Mouse (Mus musculus) stomach, postnatal 0 days (tissue): ENCODE results near the gene Psg25.

Experiments
- CTCF ChIP-seq: IDR thresholded peaks from 2 replicates; pipeline ENCODE4 v1.5.1; 2016; ENCODE audit warnings: antibody characterized with exemption, low read depth, mild to moderate bottlenecking, moderate library complexity
- EP300 ChIP-seq: optimal IDR thresholded peaks from 2 replicates; pipeline ENCODE3; 2016; ENCODE audit warnings: antibody characterized with exemption

GRCm38 (mm10) chr7:18484077-18484476 is 48.0 kb downstream of the Psg25 start, which contains the start of gene Psg26:
- TF ChIP-seq CTCF (no peak), EP300 (no peak)
